Mouse (Mus musculus): ENCODE results near the gene Selenov. TPM values are rescaled to one million over a fixed set of nuclear protein-coding genes. Genes with fewer than 3 reads are reported as not detected.

The Selenov gene
- polyA plus RNA-seq, 1 experiment from 2014 or later = not detected

DNA sequence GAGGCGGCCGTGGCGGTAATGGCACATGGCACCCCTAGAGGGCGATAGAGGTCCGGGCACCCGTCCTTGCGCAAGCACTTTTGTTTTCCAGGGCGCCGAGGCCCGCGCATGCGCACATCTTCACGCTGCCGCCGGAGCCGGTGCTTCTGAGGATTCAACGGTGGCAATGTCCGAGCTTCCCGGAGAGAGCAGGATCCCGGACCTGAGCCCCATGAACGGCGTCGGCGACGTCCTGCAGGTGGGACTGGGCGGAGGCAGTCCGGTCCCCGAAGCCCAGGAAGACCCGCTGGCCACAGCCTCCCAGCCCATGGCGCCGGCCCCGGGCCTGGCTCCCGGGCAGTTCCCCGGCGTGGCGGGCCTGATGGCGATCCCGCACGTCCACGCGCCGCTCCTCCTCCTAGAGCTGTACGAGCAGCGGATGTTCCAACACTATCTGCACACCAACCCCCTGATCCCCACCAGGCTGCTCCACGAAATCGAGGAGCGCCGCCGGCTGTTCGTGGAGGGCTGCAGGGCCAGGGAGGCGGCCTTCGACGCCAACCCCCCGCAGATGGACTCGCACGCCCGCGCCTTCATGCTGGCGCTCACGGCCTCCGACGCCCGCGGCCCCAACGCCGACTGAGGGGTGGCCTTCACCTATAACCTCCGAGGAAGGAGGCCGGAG is 13.2 kb downstream of the Selenov start, which contains the start of gene Eid2b:
Eid2b (plus strand) TSS at position 125 of the 664 bp plus-strand sequence.
- Histone ChIP-seq H3K4me3 (ENCODE audit: low read depth, low read length) (peak within 1 kb of the TSS; percentile 67), H3K36me3 (replicated peaks; ENCODE audit: insufficient read depth, low read length) (no peaks in the 10 kb centered on the region), H3K9ac (replicated peaks) (peak within 1 kb of the TSS; percentile 81), H3K4me2 (ENCODE audit: low read depth, low read length) (peak within 1 kb of the TSS; percentile 93), H3K4me1 (ENCODE audit: insufficient read depth) (peaks cover 6% of the 10 kb centered on the region), H3K27me3 (ENCODE audit: insufficient read depth, low read length) (no peaks in the 10 kb centered on the region), H3K9me3 (ENCODE audit: low read length) (no peaks in the 10 kb centered on the region), H3K27ac (ENCODE audit: low read depth) (peak within 1 kb of the TSS; percentile 73)
- WGBS (ENCODE audit: insufficient replicate concordance) = 3% methylated on average over 65 of the region's 68 CpGs
- TF ChIP-seq CTCF (IDR thresholded peaks at IDR 0.05; ENCODE audit: low read depth) (peak; percentile 98), EP300 (IDR thresholded peaks at IDR 0.05; ENCODE audit: low read depth) (no peak)
- peak; percentile 95 for DNase-seq
- ATAC-seq = peak; percentile 85

DNA sequence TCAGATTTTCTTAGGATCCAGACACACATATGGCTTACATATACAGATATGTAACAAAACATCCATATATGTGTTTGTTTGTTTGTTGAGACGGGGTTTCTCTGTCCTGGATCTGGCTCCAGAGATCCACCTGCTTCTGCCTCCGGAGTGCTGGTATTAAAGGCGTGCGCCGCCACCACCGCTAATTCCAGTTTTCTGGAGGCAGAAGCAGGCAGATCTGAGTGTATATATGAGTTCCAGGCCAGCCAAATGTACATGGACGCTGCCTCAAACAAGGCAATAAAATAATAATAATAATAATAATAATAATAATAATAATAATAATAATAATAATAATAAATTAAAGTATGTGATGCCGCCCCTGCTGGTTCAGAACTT is 13.8 kb downstream of the Selenov start:
- DNase-seq (no peak), ATAC-seq (no peak)
- H3K9me3 ChIP-seq (ENCODE audit: low read length) = no peaks in the 10 kb centered on the region
- H3K36me3 ChIP-seq (replicated peaks; ENCODE audit: insufficient read depth, low read length) = no peaks in the 10 kb centered on the region
- no peaks in the 10 kb centered on the region for H3K27me3 ChIP-seq (ENCODE audit: insufficient read depth, low read length)
- H3K4me3 ChIP-seq (ENCODE audit: low read depth, low read length) = peak overlapping the region; percentile 67
- H3K4me2 ChIP-seq (ENCODE audit: low read depth, low read length) = no peak overlapping the region
- WGBS (ENCODE audit: insufficient replicate concordance) = 50% methylated on average over 8 of the region's 8 CpGs
- peaks cover 6% of the 10 kb centered on the region for H3K4me1 ChIP-seq (ENCODE audit: insufficient read depth)
- TF ChIP-seq EP300 (IDR thresholded peaks at IDR 0.05; ENCODE audit: low read depth) = no peak
- no peak for TF ChIP-seq CTCF (IDR thresholded peaks at IDR 0.05; ENCODE audit: low read depth)
- H3K27ac ChIP-seq (ENCODE audit: low read depth) = no peak overlapping the region
- no peak overlapping the region for H3K9ac ChIP-seq (replicated peaks)

DNA sequence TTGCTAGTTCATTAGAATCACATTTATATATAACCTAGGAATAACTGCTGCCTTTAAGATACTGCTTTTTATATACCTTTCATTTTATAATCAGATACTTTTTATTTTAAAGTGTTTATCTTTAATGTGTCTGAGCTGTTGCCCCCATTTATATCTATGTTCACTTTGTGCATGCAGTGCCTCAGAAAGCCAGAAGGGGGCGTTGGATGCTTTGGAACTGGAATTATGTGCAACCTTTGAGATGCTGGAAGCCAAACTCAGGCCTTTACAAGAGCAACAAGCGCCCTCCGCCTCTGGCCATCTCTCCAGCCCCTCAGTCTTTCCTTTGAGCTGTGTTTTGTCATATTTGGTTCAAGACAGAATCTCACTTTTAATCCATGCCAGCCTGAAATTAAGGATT is 19.2 kb downstream of the Selenov start:
- Histone ChIP-seq H3K27ac (ENCODE audit: low read depth) (no peak overlapping the region), H3K36me3 (replicated peaks; ENCODE audit: insufficient read depth, low read length) (no peaks in the 10 kb centered on the region), H3K9me3 (ENCODE audit: low read length) (no peaks in the 10 kb centered on the region), H3K27me3 (ENCODE audit: insufficient read depth, low read length) (peaks cover 8% of the 10 kb centered on the region; the same call in 1 of the 2 replicates), H3K9ac (replicated peaks) (no peak overlapping the region), H3K4me1 (ENCODE audit: insufficient read depth) (no peaks in the 10 kb centered on the region), H3K4me3 (ENCODE audit: low read depth, low read length) (no peak overlapping the region), H3K4me2 (ENCODE audit: low read depth, low read length) (no peak overlapping the region)
- TF ChIP-seq CTCF (IDR thresholded peaks at IDR 0.05; ENCODE audit: low read depth) (peak; percentile 35), EP300 (IDR thresholded peaks at IDR 0.05; ENCODE audit: low read depth) (no peak)
- DNase-seq (no peak), ATAC-seq (no peak)
- 56% methylated on average over 3 of the region's 3 CpGs for WGBS (ENCODE audit: insufficient replicate concordance)

DNA sequence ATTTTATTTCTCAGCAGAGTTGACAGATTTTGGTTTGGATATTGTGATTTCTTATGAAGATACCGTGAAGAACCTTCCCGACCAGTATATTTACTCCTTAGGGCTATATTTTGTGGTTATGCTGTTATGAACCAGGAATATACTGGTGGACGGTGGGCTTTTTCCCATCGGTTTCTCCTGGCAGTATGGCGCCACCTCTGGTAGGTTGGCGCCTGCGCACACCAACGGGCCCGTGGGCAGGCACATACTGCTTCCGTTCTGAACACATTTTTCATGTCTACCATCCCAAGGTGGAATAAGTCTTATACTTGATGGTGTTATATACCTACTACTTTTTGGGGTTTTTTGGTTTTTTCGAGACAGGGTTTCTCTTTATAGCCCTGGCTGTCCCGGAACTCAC is 21.6 kb downstream of the Selenov start:
- no peak for DNase-seq
- no peak for ATAC-seq
- H3K36me3 ChIP-seq (replicated peaks; ENCODE audit: insufficient read depth, low read length) = no peaks in the 10 kb centered on the region
- H3K4me1 ChIP-seq (ENCODE audit: insufficient read depth) = no peaks in the 10 kb centered on the region
- WGBS (ENCODE audit: insufficient replicate concordance) = 86% methylated on average over 12 of the region's 12 CpGs
- no peak overlapping the region for H3K4me2 ChIP-seq (ENCODE audit: low read depth, low read length)
- no peak overlapping the region for H3K9ac ChIP-seq (replicated peaks)
- TF ChIP-seq CTCF (IDR thresholded peaks at IDR 0.05; ENCODE audit: low read depth) (peak; percentile 32; the same call in 1 of the 2 replicates), EP300 (IDR thresholded peaks at IDR 0.05; ENCODE audit: low read depth) (no peak)
- no peaks in the 10 kb centered on the region for H3K9me3 ChIP-seq (ENCODE audit: low read length)
- peaks cover 8% of the 10 kb centered on the region; the same call in 1 of the 2 replicates for H3K27me3 ChIP-seq (ENCODE audit: insufficient read depth, low read length)
- no peak overlapping the region for H3K27ac ChIP-seq (ENCODE audit: low read depth)
- no peak overlapping the region for H3K4me3 ChIP-seq (ENCODE audit: low read depth, low read length)

DNA sequence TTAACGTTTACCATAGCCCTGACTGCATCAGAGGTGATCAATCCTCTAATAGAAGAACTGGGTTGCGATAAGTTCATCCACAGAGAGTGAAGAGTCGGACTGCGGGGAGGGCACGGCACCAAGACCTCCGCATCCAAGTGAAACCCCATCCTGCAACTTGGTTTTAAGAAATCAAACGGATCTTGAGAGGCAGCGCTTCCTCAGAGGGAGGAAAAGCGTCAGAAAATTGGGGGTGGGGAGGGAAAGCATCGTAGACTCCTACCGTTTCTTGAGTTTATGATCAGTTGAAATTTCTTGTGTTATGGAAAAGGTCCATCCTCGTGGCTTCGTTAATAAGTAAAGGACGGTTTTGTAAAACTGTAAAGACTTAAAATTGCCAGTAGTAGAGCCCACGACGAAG is 22.4 kb downstream of the Selenov start:
- H3K4me2 ChIP-seq (ENCODE audit: low read depth, low read length) = peak overlapping the region; percentile 72
- no peak for TF ChIP-seq CTCF (IDR thresholded peaks at IDR 0.05; ENCODE audit: low read depth)
- no peak for TF ChIP-seq EP300 (IDR thresholded peaks at IDR 0.05; ENCODE audit: low read depth)
- peak overlapping the region; percentile 68 for H3K9ac ChIP-seq (replicated peaks)
- no peak overlapping the region for H3K27ac ChIP-seq (ENCODE audit: low read depth)
- peak overlapping the region; percentile 54 for H3K4me3 ChIP-seq (ENCODE audit: low read depth, low read length)
- DNase-seq (no peak), ATAC-seq (no peak)
- H3K36me3 ChIP-seq (replicated peaks; ENCODE audit: insufficient read depth, low read length) = no peaks in the 10 kb centered on the region
- peaks cover 8% of the 10 kb centered on the region; the same call in 1 of the 2 replicates for H3K27me3 ChIP-seq (ENCODE audit: insufficient read depth, low read length)
- no peaks in the 10 kb centered on the region for H3K4me1 ChIP-seq (ENCODE audit: insufficient read depth)
- WGBS (ENCODE audit: insufficient replicate concordance) = 29% methylated on average over 16 of the region's 16 CpGs
- no peaks in the 10 kb centered on the region for H3K9me3 ChIP-seq (ENCODE audit: low read length)

DNA sequence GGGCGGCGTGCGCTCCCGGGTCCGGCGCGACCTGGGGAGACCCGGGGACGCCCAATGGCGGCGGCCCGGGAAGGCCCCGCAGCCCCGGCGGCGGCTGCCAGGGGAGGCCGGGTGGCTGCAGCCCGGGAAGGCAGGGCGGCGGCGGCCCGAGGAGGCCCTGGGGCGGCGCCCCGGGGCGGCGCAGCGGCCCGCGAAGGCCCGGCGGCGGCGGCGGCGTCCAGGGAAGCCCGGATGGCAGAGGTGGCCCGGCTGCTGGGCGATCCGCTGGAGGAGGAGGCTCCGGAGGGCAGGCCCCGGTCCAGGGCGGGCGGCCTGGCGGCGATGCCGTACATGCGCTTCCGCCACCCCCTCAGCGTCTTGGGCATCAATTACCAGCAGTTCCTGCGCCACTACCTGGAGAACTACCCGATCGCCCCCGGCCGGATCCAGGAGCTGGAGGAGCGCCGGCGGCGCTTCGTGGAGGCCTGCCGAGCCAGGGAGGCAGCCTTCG is 22.9 kb downstream of the Selenov start:
- whole genome bisulfite sequencing (ENCODE audit: insufficient replicate concordance) = 2% methylated on average over 38 of the region's 62 CpGs
- Histone ChIP-seq H3K4me1 (ENCODE audit: insufficient read depth) (no peaks in the 10 kb centered on the region), H3K27me3 (ENCODE audit: insufficient read depth, low read length) (peaks cover 8% of the 10 kb centered on the region; the same call in 1 of the 2 replicates), H3K27ac (ENCODE audit: low read depth) (peak overlapping the region; percentile 39; the same call in 1 of the 2 replicates), H3K4me2 (ENCODE audit: low read depth, low read length) (peak overlapping the region; percentile 72), H3K9ac (replicated peaks) (peak overlapping the region; percentile 68), H3K9me3 (ENCODE audit: low read length) (no peaks in the 10 kb centered on the region), H3K36me3 (replicated peaks; ENCODE audit: insufficient read depth, low read length) (no peaks in the 10 kb centered on the region), H3K4me3 (ENCODE audit: low read depth, low read length) (peak overlapping the region; percentile 54)
- DNase-seq (peak; percentile 54), ATAC-seq (peak; percentile 70)
- no peak for TF ChIP-seq EP300 (IDR thresholded peaks at IDR 0.05; ENCODE audit: low read depth)
